Mouse (Mus musculus) adrenal gland, postnatal 14 days (tissue): ENCODE results near the gene Gm11595. TPM values are rescaled to one million over a fixed set of nuclear protein-coding genes. Genes with fewer than 3 reads are reported as not detected.
"Not testable (repeated sequence)": the region's sequence is repeated elsewhere in the genome, so short reads cannot be mapped to it uniquely, and the experiment has no call there.

Experiments
- DNase-seq: peaks from one replicate; pipeline ENCODE4 v3.0.0; 2021; ENCODE audit warnings: mixed read lengths
- long read RNA-seq, 2 experiments: library from polyadenylated mRNA; stranded (forward); transcript quantifications; one replicate each; pipeline ENCODE4 v2.0.0; 2021
- total RNA-seq: library from RNA; stranded (reverse); gene quantifications from 2 replicates; pipeline ENCODE4 v1.2.3, GENCODE M21; 2021

Gm11595 gene
- not detected in 2 replicates for total RNA-seq
- long read RNA-seq, experiment 1, result 0 reads
- long read RNA-seq, experiment 2, result 0 reads

DNA sequence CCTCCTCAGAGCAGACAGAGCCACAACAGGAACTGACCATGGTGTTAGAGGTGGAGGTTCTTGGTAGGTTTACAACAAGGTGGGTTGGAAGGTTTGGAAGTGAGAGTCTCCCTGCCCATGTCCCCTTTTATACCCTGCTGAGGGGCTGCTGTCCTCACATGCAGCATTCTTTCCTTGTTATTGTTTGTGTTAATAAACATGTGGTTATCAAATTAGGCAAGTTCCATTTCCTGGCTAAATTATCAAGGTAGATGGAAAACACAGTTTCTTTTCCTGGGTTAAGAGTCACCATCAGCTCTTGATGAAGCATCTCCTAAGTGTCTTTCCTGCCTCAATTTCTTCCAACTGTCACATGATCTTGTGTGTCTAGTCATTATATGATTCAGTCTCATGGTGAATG is at the start of gene Gm11595:
Gm11595 (minus strand) TSS at position 101 of the 400 bp plus-strand sequence.
- DNase-seq, result not testable (repeated sequence)

DNA sequence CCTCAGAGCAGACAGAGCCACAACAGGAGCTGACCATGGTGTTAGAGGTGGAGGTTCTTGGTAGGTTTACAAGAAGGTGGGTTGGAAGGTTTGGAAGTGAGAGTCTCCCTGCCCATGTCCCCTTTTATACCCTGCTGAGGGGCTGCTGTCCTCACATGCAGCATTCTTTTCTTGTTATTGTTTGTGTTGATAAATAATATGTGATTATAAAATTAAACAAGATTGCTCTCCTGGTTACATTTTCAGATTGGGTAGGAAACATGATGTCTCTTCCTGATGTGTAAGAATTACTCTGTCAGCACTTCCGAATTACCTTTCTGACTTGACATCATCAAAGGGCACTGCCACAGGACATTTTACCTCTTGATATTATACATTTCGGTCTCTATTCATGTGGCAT is 42.9 kb upstream of the Gm11595 start, which contains the start of gene Gm11564:
Gm11564 (minus strand) TSS at position 101 of the 400 bp plus-strand sequence.
- not testable (repeated sequence) for DNase-seq

DNA sequence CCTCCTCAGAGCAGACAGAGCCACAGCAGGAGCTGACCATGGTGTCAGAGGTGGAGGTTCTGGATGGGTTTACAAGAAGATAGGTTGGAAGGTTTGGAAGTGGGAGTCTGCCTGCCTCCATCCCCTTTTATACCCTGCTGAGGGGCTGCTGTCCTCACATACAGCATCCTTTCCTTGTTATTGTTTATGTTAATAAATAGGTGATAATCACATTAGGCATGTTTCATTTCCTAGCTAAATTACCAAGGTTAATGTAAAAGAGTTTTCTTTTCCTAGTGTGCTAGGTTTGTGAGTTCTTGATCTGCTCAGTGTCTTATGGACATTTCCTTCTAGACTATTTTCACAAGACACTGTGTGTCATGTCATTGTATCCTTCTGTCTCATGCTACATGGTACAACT is 37.1 kb upstream of the Gm11595 start, which contains the start of gene Krtap4-13:
Krtap4-13 (minus strand) TSS at position 101 of the 400 bp plus-strand sequence.
- DNase-seq, result not testable (repeated sequence)

DNA sequence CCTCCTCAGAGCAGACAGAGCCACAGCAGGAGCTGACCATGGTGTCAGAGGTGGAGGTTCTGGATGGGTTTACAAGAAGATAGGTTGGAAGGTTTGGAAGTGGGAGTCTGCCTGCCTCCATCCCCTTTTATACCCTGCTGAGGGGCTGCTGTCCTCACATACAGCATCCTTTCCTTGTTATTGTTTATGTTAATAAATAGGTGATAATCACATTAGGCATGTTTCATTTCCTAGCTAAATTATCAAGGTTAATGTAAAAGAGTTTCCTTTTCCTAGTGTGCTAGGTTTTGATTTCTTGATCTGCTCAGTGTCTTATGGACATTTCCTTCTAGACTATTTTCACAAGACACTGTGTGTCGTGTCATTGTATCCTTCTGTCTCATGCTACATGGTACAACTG is 31.6 kb upstream of the Gm11595 start, which contains the start of gene Gm11554:
Gm11554 (minus strand) TSS at position 101 of the 400 bp plus-strand sequence.
- not testable (repeated sequence) for DNase-seq

DNA sequence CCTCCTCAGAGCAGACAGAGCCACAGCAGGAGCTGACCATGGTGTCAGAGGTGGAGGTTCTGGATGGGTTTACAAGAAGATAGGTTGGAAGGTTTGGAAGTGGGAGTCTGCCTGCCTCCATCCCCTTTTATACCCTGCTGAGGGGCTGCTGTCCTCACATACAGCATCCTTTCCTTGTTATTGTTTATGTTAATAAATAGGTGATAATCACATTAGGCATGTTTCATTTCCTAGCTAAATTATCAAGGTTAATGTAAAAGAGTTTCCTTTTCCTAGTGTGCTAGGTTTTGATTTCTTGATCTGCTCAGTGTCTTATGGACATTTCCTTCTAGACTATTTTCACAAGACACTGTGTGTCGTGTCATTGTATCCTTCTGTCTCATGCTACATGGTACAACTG is 26.1 kb upstream of the Gm11595 start, which contains the start of gene Gm11569:
Gm11569 (minus strand) TSS at position 101 of the 400 bp plus-strand sequence.
- not testable (repeated sequence) for DNase-seq

DNA sequence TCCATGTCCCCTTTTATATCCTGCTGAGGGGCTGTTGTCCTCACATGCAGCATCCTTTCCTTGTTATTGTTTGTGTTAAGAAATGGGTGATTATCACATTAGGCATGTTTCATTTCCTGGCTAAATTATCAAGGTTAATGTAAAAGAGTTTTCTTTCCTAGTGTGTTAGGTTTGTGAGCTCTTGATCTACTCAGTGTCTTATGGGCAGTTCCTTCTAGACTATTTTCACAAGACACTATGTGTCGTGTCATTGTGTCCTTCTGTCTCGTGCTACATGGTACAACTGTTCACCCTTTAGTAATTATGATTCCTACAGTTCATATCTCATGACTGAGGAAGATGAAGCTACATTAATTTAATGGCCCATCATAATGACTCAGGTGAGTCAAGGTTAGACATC is 20.7 kb upstream of the Gm11595 start, which contains the start of gene Gm11596:
Gm11596 (minus strand) TSS at position 101 of the 400 bp plus-strand sequence.
- DNase-seq, result no peak

DNA sequence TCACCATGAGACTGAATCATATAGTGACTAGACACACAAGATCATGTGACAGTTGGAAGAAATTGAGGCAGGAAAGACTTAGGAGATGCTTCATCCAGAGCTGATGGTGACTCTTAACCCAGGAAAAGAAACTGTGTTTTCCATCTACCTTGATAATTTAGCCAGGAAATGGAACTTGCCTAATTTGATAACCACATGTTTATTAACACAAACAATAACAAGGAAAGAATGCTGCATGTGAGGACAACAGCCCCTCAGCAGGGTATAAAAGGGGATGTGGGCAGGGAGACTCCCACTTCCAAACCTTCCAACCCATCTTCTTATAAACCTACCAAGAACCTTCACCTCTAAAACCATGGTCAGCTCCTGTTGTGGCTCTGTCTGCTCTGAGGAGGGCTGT is 12.2 kb upstream of the Gm11595 start, which contains the start of gene Krtap4-9:
Krtap4-9 (plus strand) TSS at position 301 of the 400 bp plus-strand sequence.
- DNase-seq, result not testable (repeated sequence)

DNA sequence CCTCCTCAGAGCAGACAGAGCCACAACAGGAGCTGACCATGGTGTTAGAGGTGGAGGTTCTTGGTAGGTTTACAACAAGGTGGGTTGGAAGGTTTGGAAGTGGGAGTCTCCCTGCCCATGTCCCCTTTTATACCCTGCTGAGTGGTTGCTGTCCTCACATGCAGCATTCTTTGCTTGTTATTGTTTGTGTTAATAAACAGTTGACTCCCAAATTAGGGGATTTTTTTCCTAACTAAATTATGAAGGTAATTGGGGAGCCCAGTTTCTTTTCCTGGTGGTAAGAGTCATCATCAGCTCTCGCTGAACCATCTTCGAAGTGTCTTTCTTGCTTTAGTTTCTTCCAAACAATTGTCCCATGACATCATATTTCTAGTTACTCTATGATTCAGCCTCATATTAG is 7.9 kb upstream of the Gm11595 start, which contains the start of gene Krtap4-8:
Krtap4-8 (minus strand) TSS at position 101 of the 400 bp plus-strand sequence.
- DNase-seq, result no peak

DNA sequence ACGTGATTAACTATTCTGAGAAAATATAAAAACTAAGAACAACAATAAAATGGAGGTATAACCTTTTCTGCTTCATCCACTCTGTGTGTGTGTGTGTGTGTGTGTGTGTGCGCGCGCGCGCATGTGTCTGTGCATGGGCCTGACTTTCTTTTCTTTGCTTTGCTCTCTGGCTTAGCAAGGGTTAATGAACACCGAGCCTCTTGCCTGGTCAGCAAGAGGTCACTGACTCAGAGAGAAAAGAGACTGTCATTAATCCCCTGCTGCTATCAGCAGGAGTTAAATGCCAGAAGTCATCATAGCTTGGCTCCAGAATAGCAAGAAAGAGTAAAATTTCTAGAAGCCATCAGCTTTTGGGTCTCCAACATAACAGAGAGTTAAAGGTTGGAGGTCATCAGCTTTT is 5.7 kb upstream of the Gm11595 start:
- DNase-seq, result no peak

DNA sequence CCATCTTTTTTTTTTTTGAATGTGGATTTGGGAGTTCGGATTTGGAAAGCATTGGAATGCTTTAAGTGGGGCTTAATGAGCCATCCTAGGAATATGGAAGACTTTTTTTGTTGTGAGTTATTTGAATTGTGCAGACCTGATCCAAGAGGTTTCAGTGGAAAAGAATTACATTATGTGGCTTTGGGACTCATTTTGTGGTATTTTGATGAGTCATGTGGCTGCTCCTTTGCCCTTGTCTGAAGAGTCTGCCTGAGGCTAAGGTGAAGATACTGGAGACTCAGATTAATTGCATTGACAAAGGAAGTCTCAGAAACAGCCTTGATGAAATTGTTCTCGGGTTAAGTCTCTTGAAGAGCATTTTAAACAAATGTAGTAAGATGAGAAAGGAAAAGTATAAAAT is 4.3 kb downstream of the Gm11595 start:
- DNase-seq, result no peak

DNA sequence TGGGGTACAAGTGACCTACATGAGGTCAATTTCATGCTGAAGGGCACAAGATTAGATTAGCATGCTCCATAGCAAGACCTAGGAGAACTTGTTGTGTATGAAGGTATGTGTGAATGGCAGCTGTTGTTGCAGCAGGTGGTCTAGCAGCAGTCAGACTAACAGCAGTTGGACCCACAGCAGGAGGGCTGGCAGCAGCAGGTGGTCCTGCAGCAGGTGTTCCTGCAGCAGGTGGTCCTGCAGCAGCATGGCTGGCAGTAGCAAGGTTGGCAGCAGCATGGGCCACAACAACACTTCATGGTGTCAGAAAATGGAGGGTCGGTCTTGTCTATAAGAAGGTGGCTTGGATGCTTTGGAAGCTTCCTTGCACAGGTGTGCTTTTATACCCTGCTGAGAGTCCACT is 13.8 kb downstream of the Gm11595 start:
- no peak for DNase-seq

DNA sequence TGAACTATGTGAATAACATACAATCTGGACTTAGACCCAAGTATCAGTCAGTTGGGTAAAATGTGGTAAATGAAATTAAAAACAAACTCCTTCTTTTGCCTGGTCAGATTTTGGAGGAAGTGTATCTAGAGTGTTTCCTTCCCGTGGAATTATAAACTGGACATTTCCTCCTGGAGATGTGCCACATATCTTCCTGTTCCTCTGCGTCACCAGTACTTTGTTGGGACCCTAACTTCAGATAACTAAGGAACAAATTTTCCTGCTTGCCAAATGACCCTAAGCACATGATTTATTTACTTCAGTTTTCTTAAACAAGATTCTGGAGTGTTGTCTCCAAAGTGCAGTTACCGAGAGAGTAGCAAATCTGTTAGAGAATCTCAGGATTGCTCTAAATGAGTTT is 28.7 kb downstream of the Gm11595 start:
- no peak for DNase-seq

DNA sequence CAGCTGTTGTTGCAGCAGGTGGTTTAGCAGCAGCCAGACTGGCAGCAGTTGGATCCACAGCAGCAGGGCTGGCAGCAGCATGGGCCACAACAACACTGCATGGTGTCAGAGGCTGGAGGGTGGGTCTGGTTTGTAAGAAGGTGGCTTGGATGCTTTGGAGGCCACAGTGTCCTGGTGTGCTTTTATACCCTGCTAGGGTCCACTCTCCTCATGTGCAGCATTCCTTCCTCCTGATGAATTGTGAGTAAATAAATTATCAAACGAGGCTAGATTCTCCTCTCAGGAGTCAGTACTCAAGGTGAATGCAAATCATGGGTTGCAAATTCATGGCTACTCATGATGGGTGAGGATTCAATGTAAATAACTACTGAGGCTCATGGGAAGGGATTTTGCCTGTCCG is 38.5 kb downstream of the Gm11595 start, which contains the start of gene Gm14180:
Gm14180 (minus strand) TSS at position 101 of the 400 bp plus-strand sequence.
- DNase-seq, result no peak

DNA sequence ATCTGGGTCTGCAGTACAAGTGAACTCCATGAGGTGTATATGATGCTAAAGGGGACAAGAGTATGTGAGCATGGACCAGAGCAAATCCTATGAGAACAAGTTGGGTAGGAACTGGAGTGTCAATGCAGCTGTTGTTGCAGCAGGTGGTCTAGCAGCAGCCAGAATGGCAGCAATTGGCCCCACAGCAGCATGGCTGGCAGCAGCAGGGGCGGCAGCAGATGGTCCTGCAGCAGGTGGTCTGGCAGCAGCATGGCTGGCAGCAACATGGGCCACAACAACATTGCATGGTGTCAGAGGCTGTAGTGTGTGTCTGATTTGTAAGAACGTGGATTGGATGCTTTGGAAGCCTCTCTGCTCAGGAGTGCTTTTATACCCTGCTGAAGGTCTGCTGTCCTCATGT is 48.7 kb downstream of the Gm11595 start:
- DNase-seq, result no peak

Other genes starting within 250 kb of the Gm11595 start
- gene Krt40, start 229.8 kb downstream of the Gm11595 start, total RNA-seq, result not detected in 2 replicates
- not detected in 2 replicates for gene Krtap3-3, start 222.0 kb downstream of the Gm11595 start, total RNA-seq
- not detected in 2 replicates for gene Krtap3-2, start 216.1 kb downstream of the Gm11595 start, total RNA-seq
- gene Gm11939, start 213.4 kb downstream of the Gm11595 start, total RNA-seq, result not detected in 2 replicates
- gene Krtap3-1, start 206.3 kb downstream of the Gm11595 start, total RNA-seq, result not detected in 2 replicates
- gene Krtap1-5, start 191.9 kb downstream of the Gm11595 start, total RNA-seq, result not detected in 2 replicates
- gene Krtap1-4, start 189.3 kb downstream of the Gm11595 start, total RNA-seq, result not detected in 2 replicates
- not detected in 2 replicates for gene Krtap1-3, start 181.6 kb downstream of the Gm11595 start, total RNA-seq
- gene Krtap9-3, start 174.8 kb downstream of the Gm11595 start, total RNA-seq, result not detected in 2 replicates
- gene Gm11938, start 169.6 kb downstream of the Gm11595 start, total RNA-seq, result not detected in 2 replicates
- gene Gm11937, start 162.7 kb downstream of the Gm11595 start, total RNA-seq, result not detected in 2 replicates
- not detected in 2 replicates for gene Krtap2-4, start 158.1 kb downstream of the Gm11595 start, total RNA-seq
- gene Gm11562, start 152.5 kb downstream of the Gm11595 start, total RNA-seq, result not detected in 2 replicates
- gene Krtap4-1, start 144.7 kb downstream of the Gm11595 start, total RNA-seq, result not detected in 2 replicates
- not detected in 2 replicates for gene Krtap4-2, start 137.8 kb downstream of the Gm11595 start, total RNA-seq
- not detected in 2 replicates for gene Krtap4-7, start 128.8 kb downstream of the Gm11595 start, total RNA-seq
- not detected in 2 replicates for gene Gm11555, start 122.7 kb downstream of the Gm11595 start, total RNA-seq
- not detected in 2 replicates for gene Gm11563, start 114.0 kb downstream of the Gm11595 start, total RNA-seq
- not detected in 2 replicates for gene Krtap4-6, start 107.0 kb downstream of the Gm11595 start, total RNA-seq
- gene Gm14190, start 82.2 kb downstream of the Gm11595 start, total RNA-seq, result not detected in 2 replicates
- gene Gm14180, start 38.6 kb downstream of the Gm11595 start, total RNA-seq, result not detected in 2 replicates
- not detected in 2 replicates for gene Krtap4-8, start 7.8 kb upstream of the Gm11595 start, total RNA-seq
- not detected in 2 replicates for gene Krtap4-9, start 12.3 kb upstream of the Gm11595 start, total RNA-seq
- gene Gm11596, start 20.6 kb upstream of the Gm11595 start, total RNA-seq, result not detected in 2 replicates
- not detected in 2 replicates for gene Gm11569, start 26.0 kb upstream of the Gm11595 start, total RNA-seq
- not detected in 2 replicates for gene Gm11554, start 31.5 kb upstream of the Gm11595 start, total RNA-seq
- not detected in 2 replicates for gene Krtap4-13, start 37.0 kb upstream of the Gm11595 start, total RNA-seq
- not detected in 2 replicates for gene Gm11564, start 42.8 kb upstream of the Gm11595 start, total RNA-seq
- not detected in 2 replicates for gene 2300003K06Rik, start 65.2 kb upstream of the Gm11595 start, total RNA-seq
- gene Krtap4-16, start 78.7 kb upstream of the Gm11595 start, total RNA-seq, result not detected in 2 replicates
- gene Gm11568, start 85.0 kb upstream of the Gm11595 start, total RNA-seq, result not detected in 2 replicates
- not detected in 2 replicates for gene Gm11559, start 91.6 kb upstream of the Gm11595 start, total RNA-seq
- not detected in 2 replicates for gene Krtap9-1, start 100.5 kb upstream of the Gm11595 start, total RNA-seq
- gene Gm11567, start 106.3 kb upstream of the Gm11595 start, total RNA-seq, result not detected in 2 replicates
- not detected in 2 replicates for gene Krtap31-1, start 135.0 kb upstream of the Gm11595 start, total RNA-seq
- not detected in 2 replicates for gene Gm11565, start 141.8 kb upstream of the Gm11595 start, total RNA-seq
- not detected in 2 replicates for gene Krtap31-2, start 163.4 kb upstream of the Gm11595 start, total RNA-seq
- gene Krtap9-5, start 175.6 kb upstream of the Gm11595 start, total RNA-seq, result not detected in 2 replicates
- not detected in 2 replicates for gene Krtap29-1, start 206.1 kb upstream of the Gm11595 start, total RNA-seq
- gene Krtap16-1, start 213.7 kb upstream of the Gm11595 start, total RNA-seq, result not detected in 2 replicates
- not detected in 2 replicates for gene Krtap17-1, start 221.1 kb upstream of the Gm11595 start, total RNA-seq
- gene Krt33a, start 243.3 kb upstream of the Gm11595 start, total RNA-seq, result not detected in 2 replicates